8 mouse cellular contexts compared by ENCODE assay signal in genomic region chr11:6007779-6008128, GRCm38 (mm10). TPM values are rescaled to one million over a fixed set of nuclear protein-coding genes. Genes with fewer than 3 reads are reported as not detected.
DNase-seq lines count a peak whose midpoint lies in the region; ATAC-seq and TF ChIP-seq lines count a peak whose summit lies in the region.
"Not testable (repeated sequence)": the region's sequence is repeated elsewhere in the genome, so short reads cannot be mapped to it uniquely, and the experiment has no call there.
"Had no signal": no experiment of that assay in that cellular context is flagged by ENCODE, and none has a peak within 500 bp of the region (broad histone marks: within the 10 kb centered on the region; RNA-seq: fewer than 3 reads in every experiment).

No protein-coding gene starts in this region.

- TF ChIP-seq POLR2A in olfactory bulb, adult 2 months (IDR thresholded peaks at IDR 0.05; ENCODE audit: insufficient read depth, low read depth, low read length), result not testable (repeated sequence)

- H3K4me2 ChIP-seq in embryonic facial prominence, embryonic 14.5 days (ENCODE audit: low read depth, low read length), result peak overlapping the region; percentile 44; the same call in 1 of the 2 replicates
- H3K4me2 ChIP-seq in hindbrain, embryonic 14.5 days (replicated peaks), result peak overlapping the region; percentile 57
- H3K4me2 ChIP-seq in kidney, embryonic 16.5 days (replicated peaks; ENCODE audit: low read depth, low read length), result peak overlapping the region; percentile 45
- H3K4me2 ChIP-seq in liver, embryonic 13.5 days, result peak overlapping the region; percentile 51
- peak overlapping the region; percentile 49 for H3K4me2 ChIP-seq in midbrain, embryonic 12.5 days (replicated peaks)

- not testable (repeated sequence) for H3K27me3 ChIP-seq in embryonic facial prominence, embryonic 14.5 days (replicated peaks; ENCODE audit: control insufficient read depth, insufficient read depth, low read length); hindbrain, embryonic 14.5 days (ENCODE audit: control insufficient read depth, insufficient read depth, low read length); kidney, embryonic 16.5 days (ENCODE audit: insufficient read depth, low read length)
- H3K27me3 ChIP-seq in heart, embryonic 10.5 days (ENCODE audit: insufficient read depth, poor library complexity, severe bottlenecking), result peaks cover 27% of the 10 kb centered on the region
- peaks cover 29% of the 10 kb centered on the region for H3K27me3 ChIP-seq in liver, embryonic 13.5 days
- peaks cover 29% of the 10 kb centered on the region for H3K27me3 ChIP-seq in midbrain, embryonic 12.5 days

- not testable (repeated sequence) for H3K9me3 ChIP-seq in embryonic facial prominence, embryonic 14.5 days (ENCODE audit: control insufficient read depth, low read length); heart, embryonic 10.5 days; hindbrain, embryonic 14.5 days (ENCODE audit: control insufficient read depth, low read length); kidney, embryonic 16.5 days (ENCODE audit: low read length); liver, embryonic 13.5 days (replicated peaks); midbrain, embryonic 12.5 days

- TF ChIP-seq CTCF in olfactory bulb, adult 2 months (IDR thresholded peaks at IDR 0.05; ENCODE audit: insufficient read depth, low read depth, low read length), result not testable (repeated sequence)

- H3K4me3 ChIP-seq in embryonic facial prominence, embryonic 14.5 days (ENCODE audit: low read depth, low read length), result peak overlapping the region; percentile 26
- H3K4me3 ChIP-seq in heart, embryonic 10.5 days, result peak overlapping the region; percentile 50
- H3K4me3 ChIP-seq in hindbrain, embryonic 14.5 days (replicated peaks; ENCODE audit: low read length), result peak overlapping the region; percentile 22
- H3K4me3 ChIP-seq in kidney, embryonic 16.5 days (ENCODE audit: low read length), result peak overlapping the region; percentile 43
- H3K4me3 ChIP-seq in liver, embryonic 13.5 days (replicated peaks), result peak overlapping the region; percentile 49
- peak overlapping the region; percentile 35 for H3K4me3 ChIP-seq in midbrain, embryonic 12.5 days
- H3K4me3 ChIP-seq in olfactory bulb, adult 2 months (ENCODE audit: insufficient read depth, low read depth, low read length), result peak overlapping the region; percentile 64

- 19% methylated on average over 10 of the region's 13 CpGs for WGBS in embryonic facial prominence, embryonic 14.5 days
- WGBS in heart, embryonic 10.5 days, result 27% methylated on average over 9 of the region's 13 CpGs
- WGBS in hindbrain, embryonic 14.5 days, result 34% methylated on average over 11 of the region's 13 CpGs
- WGBS in kidney, embryonic 16.5 days, result 19% methylated on average over 9 of the region's 13 CpGs
- 24% methylated on average over 11 of the region's 13 CpGs for WGBS in liver, embryonic 13.5 days (ENCODE audit: insufficient replicate concordance)
- WGBS in midbrain, embryonic 12.5 days, result 20% methylated on average over 13 of the region's 13 CpGs
- WGBS in olfactory bulb, adult 2 months, result 32% methylated on average over 9 of the region's 13 CpGs

- not testable (repeated sequence) for DNase-seq in embryonic facial prominence, embryonic 14.5 days (ENCODE audit: low spot score); heart, embryonic 10.5 days (ENCODE audit: low spot score); hindbrain, embryonic 14.5 days (ENCODE audit: low spot score); liver, embryonic 13.5 days

- ATAC-seq in embryonic facial prominence, embryonic 14.5 days (ENCODE audit: low read depth); hindbrain, embryonic 14.5 days (ENCODE audit: low FRiP score); kidney, embryonic 16.5 days (ENCODE audit: low FRiP score, low TSS enrichment); liver, embryonic 13.5 days (ENCODE audit: low read depth); midbrain, embryonic 12.5 days (ENCODE audit: low FRiP score, low read depth): not testable (repeated sequence)

- H3K36me3 ChIP-seq in embryonic facial prominence, embryonic 14.5 days (ENCODE audit: control insufficient read depth, insufficient read depth, low read length); heart, embryonic 10.5 days; hindbrain, embryonic 14.5 days (replicated peaks; ENCODE audit: control insufficient read depth, insufficient read depth); kidney, embryonic 16.5 days (ENCODE audit: insufficient read depth, low read length); liver, embryonic 13.5 days; midbrain, embryonic 12.5 days: not testable (repeated sequence)

- H3K9ac ChIP-seq in embryonic facial prominence, embryonic 14.5 days (ENCODE audit: low read depth, low read length), result not testable (repeated sequence)
- H3K9ac ChIP-seq in hindbrain, embryonic 14.5 days, result peak overlapping the region; percentile 47
- peak overlapping the region; percentile 46; the same call in 1 of the 2 replicates for H3K9ac ChIP-seq in kidney, embryonic 16.5 days (replicated peaks; ENCODE audit: low read length)
- H3K9ac ChIP-seq in liver, embryonic 13.5 days, result peak overlapping the region; percentile 29; the same call in 1 of the 2 replicates
- H3K9ac ChIP-seq in midbrain, embryonic 12.5 days (replicated peaks), result 0 out of 2 replicates have a peak overlapping the region, but pooled peaks have one; percentile 21

- not testable (repeated sequence) for H3K27ac ChIP-seq in embryonic facial prominence, embryonic 14.5 days (replicated peaks; ENCODE audit: low read depth, low read length); heart, embryonic 10.5 days; hindbrain, embryonic 14.5 days; kidney, embryonic 16.5 days (ENCODE audit: low read length); liver, embryonic 13.5 days; midbrain, embryonic 12.5 days (replicated peaks)
- peak overlapping the region; percentile 89 for H3K27ac ChIP-seq in olfactory bulb, adult 2 months (ENCODE audit: insufficient read depth, low read depth, low read length)

- H3K4me1 ChIP-seq in embryonic facial prominence, embryonic 14.5 days (ENCODE audit: control insufficient read depth, insufficient read depth, low read length); heart, embryonic 10.5 days; hindbrain, embryonic 14.5 days (replicated peaks; ENCODE audit: control insufficient read depth, insufficient read depth, low read length); kidney, embryonic 16.5 days (ENCODE audit: insufficient read depth, low read length); liver, embryonic 13.5 days (replicated peaks); midbrain, embryonic 12.5 days: not testable (repeated sequence)
- peaks cover 26% of the 10 kb centered on the region for H3K4me1 ChIP-seq in olfactory bulb, adult 2 months (ENCODE audit: control insufficient read depth, insufficient read depth, low read length)

RNA-seq across cellular contexts. Expression of gene Ykt6, which starts 52.3 kb away (rescaled TPM):
- 30.9 and 33.1 TPM in 2 replicates for polyA plus RNA-seq in embryonic facial prominence, embryonic 14.5 days (2014; fragmentation: Nextera tagmentation; extraction: Ambion mirVana)
- 48.1 and 56.7 TPM in 2 replicates for polyA plus RNA-seq in heart, embryonic 10.5 days (2016; fragmentation: Nextera tagmentation; extraction: Ambion mirVana)
- polyA plus RNA-seq in hindbrain, embryonic 14.5 days (2014; fragmentation: Nextera tagmentation; extraction: Ambion mirVana), result 39.9 and 48.4 TPM in 2 replicates
- polyA plus RNA-seq in kidney, embryonic 16.5 days (2015; fragmentation: Nextera tagmentation; extraction: Ambion mirVana), result 56.1 and 61.8 TPM in 2 replicates
- 22.4 and 23.6 TPM in 2 replicates for polyA plus RNA-seq in liver, embryonic 13.5 days (2015; fragmentation: Nextera tagmentation; extraction: Ambion mirVana)
- 57.9 and 59.1 TPM in 2 replicates for polyA plus RNA-seq in midbrain, embryonic 12.5 days (2016; fragmentation: Nextera tagmentation; extraction: Ambion mirVana)
- polyA plus RNA-seq in olfactory bulb, adult 2 months (2012; ENCODE audit: insufficient read depth, insufficient read length, low replicate concordance, missing spikeins), result not detected in 2 replicates

RNA-seq across cellular contexts. Expression of gene Gck, which starts 57.9 kb away (rescaled TPM):
- polyA plus RNA-seq in embryonic facial prominence, embryonic 14.5 days (2014; fragmentation: Nextera tagmentation; extraction: Ambion mirVana), result 1.0 and 2.3 TPM in 2 replicates
- 2.1 and 2.6 TPM in 2 replicates for polyA plus RNA-seq in heart, embryonic 10.5 days (2016; fragmentation: Nextera tagmentation; extraction: Ambion mirVana)
- polyA plus RNA-seq in hindbrain, embryonic 14.5 days (2014; fragmentation: Nextera tagmentation; extraction: Ambion mirVana), result 3.9 and 4.2 TPM in 2 replicates
- 1.7 and 2.0 TPM in 2 replicates for polyA plus RNA-seq in kidney, embryonic 16.5 days (2015; fragmentation: Nextera tagmentation; extraction: Ambion mirVana)
- 0.30 and 0.31 TPM in 2 replicates for polyA plus RNA-seq in liver, embryonic 13.5 days (2015; fragmentation: Nextera tagmentation; extraction: Ambion mirVana)
- polyA plus RNA-seq in midbrain, embryonic 12.5 days (2016; fragmentation: Nextera tagmentation; extraction: Ambion mirVana), result 2.6 and 3.0 TPM in 2 replicates
- polyA plus RNA-seq in olfactory bulb, adult 2 months (2012; ENCODE audit: insufficient read depth, insufficient read length, low replicate concordance, missing spikeins), result not detected in 2 replicates
- polyA plus RNA-seq: inflammation-experienced regulatory T-cells, adult 6 months had no signal

RNA-seq across cellular contexts. Expression of gene Camk2b, which starts 58.4 kb away (rescaled TPM):
- 6.1 and 9.2 TPM in 2 replicates for polyA plus RNA-seq in embryonic facial prominence, embryonic 14.5 days (2014; fragmentation: Nextera tagmentation; extraction: Ambion mirVana)
- 1.8 and 2.3 TPM in 2 replicates for polyA plus RNA-seq in heart, embryonic 10.5 days (2016; fragmentation: Nextera tagmentation; extraction: Ambion mirVana)
- 117 and 126 TPM in 2 replicates for polyA plus RNA-seq in hindbrain, embryonic 14.5 days (2014; fragmentation: Nextera tagmentation; extraction: Ambion mirVana)
- polyA plus RNA-seq in kidney, embryonic 16.5 days (2015; fragmentation: Nextera tagmentation; extraction: Ambion mirVana), result 3.4 and 4.1 TPM in 2 replicates
- 0.35 and 0.63 TPM in 2 replicates for polyA plus RNA-seq in liver, embryonic 13.5 days (2015; fragmentation: Nextera tagmentation; extraction: Ambion mirVana)
- 11.1 and 13.0 TPM in 2 replicates for polyA plus RNA-seq in midbrain, embryonic 12.5 days (2016; fragmentation: Nextera tagmentation; extraction: Ambion mirVana)
- polyA plus RNA-seq in olfactory bulb, adult 2 months (2012; ENCODE audit: insufficient read depth, insufficient read length, low replicate concordance, missing spikeins), result 150 and 183 TPM in 2 replicates

Comparison
In these comparisons a context has a peak if more than half of its experiments do, and no peak if none do; other contexts are left out.
1. RNA of gene Ykt6, which starts 52.3 kb away (polyA plus RNA-seq): 56.1 to 61.8 TPM in kidney, embryonic 16.5 days, 57.9 to 59.1 TPM in midbrain, embryonic 12.5 days, 48.1 to 56.7 TPM in heart, embryonic 10.5 days, 39.9 to 48.4 TPM in hindbrain, embryonic 14.5 days, 30.9 to 33.1 TPM in embryonic facial prominence, embryonic 14.5 days and 22.4 to 23.6 TPM in liver, embryonic 13.5 days; not detected in olfactory bulb, adult 2 months; every median in the first group is over 10 times any median in the second.
2. Peak in every context shown above with its lines, with median percentiles within 50 percentile points of each other: H3K4me2 ChIP-seq and H3K4me3 ChIP-seq.